Mouse (Mus musculus) E14TG2a.4 (cell line): ENCODE measurements around the gene Ksr1.

Experiments used
- CTCF ChIP-seq: conservative IDR thresholded peaks from 2 replicates; pipeline ENCODE4 v1.5.1; 2014; ENCODE audit warnings: low read length
- NANOG ChIP-seq: IDR thresholded peaks from 2 replicates; pipeline ENCODE4 v1.6.1; 2014; ENCODE audit warnings: borderline replicate concordance, low read length, mixed read lengths
- POU5F1 ChIP-seq: IDR thresholded peaks from 2 replicates; pipeline ENCODE4 v1.6.1; 2014; ENCODE audit warnings: low read length, borderline replicate concordance

DNA sequence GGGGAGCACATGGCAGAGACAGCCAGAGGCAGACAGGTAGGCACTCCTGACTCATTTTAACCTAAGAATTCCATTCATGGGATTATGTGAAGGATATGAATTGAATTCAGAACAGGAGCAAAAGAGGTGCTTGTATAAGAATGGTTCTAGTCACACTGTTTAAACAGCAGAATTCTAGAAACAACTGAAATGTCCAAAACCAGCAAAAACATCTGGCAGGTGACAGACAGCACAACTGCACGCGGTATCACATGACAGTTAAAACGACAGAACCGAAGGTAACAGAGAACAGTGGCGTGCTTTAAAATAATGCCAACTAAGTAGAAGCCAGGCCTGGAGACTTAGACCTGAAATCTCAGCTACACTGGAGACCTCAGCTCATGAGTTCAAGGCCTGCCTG is 13.2 kb downstream of the Ksr1 start:
- no peak for TF ChIP-seq CTCF
- no peak for TF ChIP-seq NANOG
- TF ChIP-seq POU5F1 = no peak
